Mouse (Mus musculus) embryonic facial prominence, embryonic 12.5 days (tissue): ENCODE measurements around the gene Hist3h2a. TPM values are rescaled to one million over a fixed set of nuclear protein-coding genes. Genes with fewer than 3 reads are reported as not detected.

Source experiments
- ATAC-seq: fragments of 200-750 bp; cut with Nextera tagmentation; 2 replicates; pipeline ENCODE4 v1.8.0; 2017; ENCODE audit not compliant: insufficient number of reproducible peaks, insufficient read depth, low FRiP score, low TSS enrichment
- H3K27ac ChIP-seq: fragments of 300-500 bp; sonication (generic); 2 replicates; pipeline ENCODE4 v1.5.1; 2016; ENCODE audit warnings: mild to moderate bottlenecking
- H3K27me3 ChIP-seq: fragments of 300-500 bp; sonication (generic); 2 replicates; pipeline ENCODE4 v1.6.1; 2016; ENCODE audit warnings: mild to moderate bottlenecking, moderate library complexity
- H3K36me3 ChIP-seq: fragments of 300-500 bp; sonication (generic); 2 replicates; pipeline ENCODE4 v1.6.1; 2016; ENCODE audit warnings: mild to moderate bottlenecking
- H3K4me1 ChIP-seq: fragments of 300-500 bp; sonication (generic); 2 replicates; pipeline ENCODE4 v1.6.1; 2016
- H3K4me2 ChIP-seq: fragments of 300-500 bp; sonication (generic); replicated peaks from 2 replicates; pipeline ENCODE4 v1.6.1; 2016; ENCODE audit warnings: mild to moderate bottlenecking, moderate library complexity
- H3K4me3 ChIP-seq: fragments of 300-500 bp; sonication (generic); 2 replicates; pipeline ENCODE4 v1.5.1; 2016; ENCODE audit warnings: mild to moderate bottlenecking
- H3K9ac ChIP-seq: fragments of 300-500 bp; sonication (generic); 2 replicates; pipeline ENCODE4 v1.6.1; 2016; ENCODE audit warnings: mild to moderate bottlenecking, moderate library complexity
- H3K9me3 ChIP-seq: fragments of 300-500 bp; sonication (generic); 2 replicates; pipeline ENCODE4 v1.6.1; 2016; ENCODE audit warnings: mild to moderate bottlenecking, moderate library complexity
- WGBS: fragments of 180-500 bp; shearing (Covaris S2); methylation state at CpG from one replicate; pipeline ENCODE4 v1.1.7; 2016; 5-methylcytosine and 5-hydroxymethylcytosine counted together
- microRNA-seq: library from miRNA; unstranded; fragments of <30 nt; microRNA quantifications from one replicate; pipeline ENCODE4, GENCODE M21; 2017
- polyA plus RNA-seq: library from polyadenylated mRNA; unstranded; fragments of >200 nt; fragmentation: Nextera tagmentation; extraction: Ambion mirVana; gene quantifications from 2 replicates; pipeline ENCODE4 v1.2.1, GENCODE M21; 2016

Gene Hist3h2a
- polyA plus RNA-seq, 1 experiment from 2014 or later, result 36.3 TPM

DNA sequence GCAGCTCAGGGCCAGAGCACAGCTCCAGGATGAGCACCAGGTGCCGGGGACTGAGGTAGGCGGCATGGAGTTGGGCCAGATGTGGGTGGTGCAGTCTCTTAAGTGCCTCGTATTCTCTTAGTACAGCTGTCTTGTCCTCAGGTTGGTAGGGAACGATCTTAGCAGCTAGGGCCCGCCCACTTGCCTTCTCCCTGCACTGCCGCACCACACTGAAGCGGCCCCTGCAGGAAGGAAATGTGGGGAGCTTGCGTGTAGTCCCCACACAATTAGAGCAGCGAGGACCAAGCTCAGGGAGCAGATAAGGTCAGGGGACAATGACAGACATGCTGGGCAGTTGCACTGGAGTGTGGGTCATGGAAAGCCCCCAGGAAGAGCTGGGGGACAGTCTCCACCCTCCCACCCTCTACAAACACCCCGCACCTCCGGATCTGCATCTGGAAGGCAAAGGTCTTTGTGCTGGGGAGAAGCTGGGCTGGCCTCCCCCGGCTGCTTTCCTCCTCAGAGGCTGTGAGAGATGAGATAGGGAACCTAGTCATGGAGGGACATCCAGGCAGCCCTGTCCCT lies 41.4 kb downstream of the Hist3h2a start:
- H3K27me3 ChIP-seq, result peaks cover 28% of the 10 kb centered on the region
- no peak overlapping the region for H3K4me3 ChIP-seq
- no peak overlapping the region for H3K27ac ChIP-seq
- 58% methylated on average over 12 of the region's 12 CpGs for WGBS
- H3K9ac ChIP-seq, result no peak overlapping the region
- H3K4me1 ChIP-seq, result peaks cover 10% of the 10 kb centered on the region; the same call in 1 of the 2 replicates
- no peak for ATAC-seq
- H3K36me3 ChIP-seq, result peaks cover 3% of the 10 kb centered on the region; the same call in 1 of the 2 replicates
- no peaks in the 10 kb centered on the region for H3K9me3 ChIP-seq
- no peak overlapping the region for H3K4me2 ChIP-seq

DNA sequence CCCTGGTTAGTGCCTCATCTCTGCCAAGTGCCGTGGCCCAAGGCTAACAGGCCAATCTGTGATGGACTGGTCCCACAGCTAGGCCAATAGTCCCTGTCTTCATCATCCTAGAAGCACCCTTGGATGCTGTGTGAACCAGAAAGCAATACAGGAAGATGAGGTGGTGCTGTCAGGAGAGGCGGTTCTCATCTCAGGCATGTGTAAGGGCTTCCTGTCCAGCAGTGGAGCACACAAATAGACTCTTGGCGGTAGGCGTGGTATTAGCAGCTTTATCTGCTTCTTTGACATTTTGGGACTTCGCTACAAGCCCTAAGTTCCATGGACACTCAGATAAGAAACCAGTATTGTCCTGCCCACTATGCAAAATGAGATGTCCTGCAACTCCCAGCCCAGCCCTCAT lies 43.1 kb downstream of the Hist3h2a start:
- Histone ChIP-seq H3K27me3 (peaks cover 28% of the 10 kb centered on the region), H3K9me3 (no peaks in the 10 kb centered on the region), H3K36me3 (no peaks in the 10 kb centered on the region), H3K4me2 (no peak overlapping the region), H3K9ac (no peak overlapping the region), H3K4me1 (peaks cover 10% of the 10 kb centered on the region; the same call in 1 of the 2 replicates), H3K27ac (no peak overlapping the region), H3K4me3 (no peak overlapping the region)
- WGBS, result 82% methylated on average over 5 of the region's 5 CpGs
- no peak for ATAC-seq

DNA sequence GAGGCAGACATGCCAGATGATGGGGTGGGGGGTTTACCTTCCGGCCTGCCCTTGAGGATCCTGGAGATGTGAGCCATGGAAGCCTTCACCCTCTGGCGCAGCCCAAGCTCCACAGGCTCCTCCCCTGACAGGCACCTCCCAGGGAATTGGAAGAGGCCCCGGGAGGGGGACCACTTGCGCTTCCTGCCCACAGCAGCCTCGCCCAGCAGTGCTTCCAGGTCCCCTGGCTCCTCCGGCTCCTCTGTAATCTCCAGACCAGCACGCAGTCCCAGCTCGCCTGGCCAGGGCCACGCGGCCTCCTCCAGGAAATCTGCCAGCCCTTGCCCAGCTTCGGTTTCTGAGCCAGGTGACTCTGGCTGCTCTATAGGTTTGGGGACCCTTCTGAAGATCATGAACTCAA lies 44.7 kb downstream of the Hist3h2a start:
- 46% methylated on average over 11 of the region's 11 CpGs for WGBS
- Histone ChIP-seq H3K36me3 (no peaks in the 10 kb centered on the region), H3K9ac (no peak overlapping the region), H3K4me2 (no peak overlapping the region), H3K9me3 (no peaks in the 10 kb centered on the region), H3K4me1 (peaks cover 7% of the 10 kb centered on the region; the same call in 1 of the 2 replicates), H3K27ac (no peak overlapping the region), H3K4me3 (no peak overlapping the region), H3K27me3 (peaks cover 20% of the 10 kb centered on the region)
- no peak for ATAC-seq

GRCm38 (mm10) chr11:58999830-59000229 lies 45.3 kb downstream of the Hist3h2a start:
- 64% methylated on average over 6 of the region's 6 CpGs for WGBS
- Histone ChIP-seq H3K27ac (no peak overlapping the region), H3K4me1 (no peaks in the 10 kb centered on the region; the same call in 1 of the 2 replicates), H3K9me3 (no peaks in the 10 kb centered on the region), H3K4me2 (no peak overlapping the region), H3K4me3 (no peak overlapping the region), H3K27me3 (peaks cover 13% of the 10 kb centered on the region), H3K36me3 (no peaks in the 10 kb centered on the region), H3K9ac (no peak overlapping the region)
- ATAC-seq, result no peak

DNA sequence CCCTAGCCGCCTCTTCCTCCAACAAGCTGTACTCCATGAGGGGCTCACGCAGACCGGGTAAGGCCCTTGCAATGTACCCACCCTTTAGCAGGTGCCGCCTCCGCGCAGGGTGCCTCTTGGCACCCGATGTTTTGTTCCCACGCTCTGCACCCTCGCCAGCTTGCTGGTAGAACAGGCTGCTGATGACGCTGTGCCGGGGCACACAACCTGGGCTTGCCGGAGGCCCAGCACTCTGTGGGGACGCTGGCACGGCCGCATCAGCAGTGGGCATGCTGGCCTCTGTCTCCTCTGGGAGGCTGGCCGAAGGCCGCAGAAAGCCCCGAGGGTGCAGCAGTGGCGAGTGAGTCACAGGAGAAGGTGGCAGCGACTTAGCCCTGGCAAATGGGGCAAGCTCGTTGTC lies 46.1 kb downstream of the Hist3h2a start:
- Histone ChIP-seq H3K4me1 (no peaks in the 10 kb centered on the region), H3K9ac (no peak overlapping the region), H3K4me3 (no peak overlapping the region), H3K9me3 (no peaks in the 10 kb centered on the region), H3K27ac (no peak overlapping the region), H3K4me2 (no peak overlapping the region), H3K36me3 (no peaks in the 10 kb centered on the region), H3K27me3 (peaks cover 5% of the 10 kb centered on the region; the same call in 1 of the 2 replicates)
- WGBS, result 89% methylated on average over 21 of the region's 21 CpGs
- no peak for ATAC-seq

DNA sequence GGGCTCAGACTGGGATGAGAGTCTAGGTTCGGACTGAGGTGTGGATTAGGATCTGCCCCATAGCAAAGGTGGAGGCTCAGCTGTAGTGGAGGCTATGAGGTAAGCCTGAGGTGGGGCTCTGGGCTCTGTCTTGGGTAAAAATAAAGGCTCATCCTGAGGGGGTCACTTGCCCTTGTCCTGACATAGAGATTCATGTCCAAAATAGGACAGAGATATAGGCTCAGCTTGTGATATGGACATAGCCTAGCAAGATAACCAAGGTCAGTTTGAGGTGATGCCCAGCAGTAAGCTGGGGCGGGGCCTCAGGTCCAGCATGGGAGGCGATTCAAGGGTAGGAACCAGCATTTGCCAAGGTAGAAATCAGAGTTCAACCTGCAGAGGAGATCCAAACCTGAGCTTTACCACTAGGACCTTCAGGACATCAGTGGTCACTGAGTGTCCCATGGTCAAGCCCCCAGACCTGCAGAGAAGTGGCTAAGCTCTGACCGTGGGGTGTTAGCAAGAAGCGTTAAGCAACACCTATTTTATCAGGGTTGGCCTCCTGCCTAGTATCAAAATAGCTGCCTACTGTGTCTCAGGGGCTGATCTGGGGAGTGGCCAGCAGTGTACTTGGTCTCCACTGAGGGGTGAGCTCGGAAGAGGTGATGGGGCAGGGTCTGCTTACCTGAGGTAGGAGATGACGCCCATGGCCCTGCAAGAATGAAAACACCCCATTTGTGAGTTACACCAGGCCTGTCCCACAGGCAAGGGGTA lies 48.0 kb downstream of the Hist3h2a start:
- Histone ChIP-seq H3K36me3 (no peaks in the 10 kb centered on the region), H3K4me2 (no peak overlapping the region), H3K9me3 (no peaks in the 10 kb centered on the region), H3K9ac (no peak overlapping the region), H3K4me3 (no peak overlapping the region), H3K27me3 (no peaks in the 10 kb centered on the region), H3K27ac (no peak overlapping the region), H3K4me1 (no peaks in the 10 kb centered on the region)
- ATAC-seq, result no peak
- WGBS, result 80% methylated on average over 7 of the region's 7 CpGs

Small RNA genes lying within 50 kb of the gene (microRNA-seq; reads per million reads assigned to microRNA genes)
- gene Gm44313, result 0.73 reads per million

Other genes starting within 250 kb of the Hist3h2a start
- gene Olfr318, start 230.7 kb upstream of the Hist3h2a start, polyA plus RNA-seq, result not detected in 2 replicates
- gene Olfr317, start 215.5 kb upstream of the Hist3h2a start, polyA plus RNA-seq, result not detected in 2 replicates
- not detected in 2 replicates for gene Olfr316, start 202.0 kb upstream of the Hist3h2a start, polyA plus RNA-seq
- gene Olfr315, start 181.5 kb upstream of the Hist3h2a start, polyA plus RNA-seq, result not detected in 2 replicates
- not detected in 2 replicates for gene Olfr314, start 171.7 kb upstream of the Hist3h2a start, polyA plus RNA-seq
- 0.42 and 0.59 TPM in 2 replicates for gene Fam183b, start 152.7 kb upstream of the Hist3h2a start, polyA plus RNA-seq
- not detected in 2 replicates for gene Olfr313, start 139.7 kb upstream of the Hist3h2a start, polyA plus RNA-seq
- not detected in 2 replicates for gene Olfr312, start 125.4 kb upstream of the Hist3h2a start, polyA plus RNA-seq
- gene Olfr311, start 115.4 kb upstream of the Hist3h2a start, polyA plus RNA-seq, result not detected in 2 replicates
- 14.2 and 14.4 TPM in 2 replicates for gene Gm12258, start 107.5 kb upstream of the Hist3h2a start, polyA plus RNA-seq
- gene 2810021J22Rik, start 87.5 kb upstream of the Hist3h2a start, polyA plus RNA-seq, result 10.1 and 10.7 TPM in 2 replicates
- gene Zfp39, start 50.5 kb upstream of the Hist3h2a start, polyA plus RNA-seq, result 5.7 and 6.6 TPM in 2 replicates
- gene Btnl10, start 36.8 kb upstream of the Hist3h2a start, polyA plus RNA-seq, result not detected in 2 replicates
- 366 and 374 TPM in 2 replicates for gene Rnf187, start 15.8 kb upstream of the Hist3h2a start, polyA plus RNA-seq
- gene Hist3h2ba, start 5.8 kb upstream of the Hist3h2a start, polyA plus RNA-seq, result 52.7 and 70.4 TPM in 2 replicates
- gene Trim17, start within 50 bp of the Hist3h2a start, polyA plus RNA-seq, result 0.51 and 0.55 TPM in 2 replicates
- 22.7 and 23.3 TPM in 2 replicates for gene Trim11, start 23.4 kb downstream of the Hist3h2a start, polyA plus RNA-seq
- gene Obscn, start 181.7 kb downstream of the Hist3h2a start, polyA plus RNA-seq, result 0.28 and 0.69 TPM in 2 replicates
- gene Iba57, start 209.1 kb downstream of the Hist3h2a start, polyA plus RNA-seq, result 3.8 TPM in 2 replicates
- 0.50 and 1.00 TPM in 2 replicates for gene Gjc2, start 228.5 kb downstream of the Hist3h2a start, polyA plus RNA-seq
- gene Guk1, start 237.5 kb downstream of the Hist3h2a start, polyA plus RNA-seq, result 124 and 125 TPM in 2 replicates
- gene Mrpl55, start 247.8 kb downstream of the Hist3h2a start, polyA plus RNA-seq, result 90.9 and 98.5 TPM in 2 replicates